Mouse (Mus musculus) gastrocnemius, adult 18-20 months (tissue): ENCODE results near the gene B4galt3. TPM values are rescaled to one million over a fixed set of nuclear protein-coding genes. Genes with fewer than 3 reads are reported as not detected.

Experiments used
- total RNA-seq, 2 experiments: library from RNA; stranded (reverse); gene quantifications; 2 replicates each; pipeline ENCODE4 v1.2.3; 2021

B4galt3 gene
- total RNA-seq, 2 experiments from 2014 or later: 12.0 to 13.0 TPM

Other genes starting within 250 kb of the B4galt3 start
- 1 to 10 TPM; 1.8 to 4.4 TPM for gene Fcgr3, start 205.4 kb upstream of the B4galt3 start, total RNA-seq
- gene Cfap126, start 156.4 kb upstream of the B4galt3 start, total RNA-seq: 1 to 10 TPM; 1.2 to 2.0 TPM
- gene Sdhc, start 119.7 kb upstream of the B4galt3 start, total RNA-seq: 100 to 1,000 TPM; 667 to 772 TPM
- 10 to 100 TPM; 28.7 to 29.5 TPM for gene Mpz, start 119.6 kb upstream of the B4galt3 start, total RNA-seq
- gene Pcp4l1, start 74.1 kb upstream of the B4galt3 start, total RNA-seq: 100 to 1,000 TPM in 1 of 2 experiments, 10 to 100 TPM in 1; 36.1 to 133 TPM
- gene Nr1i3, start 56.4 kb upstream of the B4galt3 start, total RNA-seq: not detected
- 10 to 100 TPM; 47.6 to 51.7 TPM for gene Tomm40l, start 47.8 kb upstream of the B4galt3 start, total RNA-seq
- 1 to 10 TPM in 1 of 2 experiments, not detected in 1; 7.5 TPM for gene Apoa2, start 45.3 kb upstream of the B4galt3 start, total RNA-seq
- gene Fcer1g, start 36.0 kb upstream of the B4galt3 start, total RNA-seq: 1 to 10 TPM; 2.2 to 4.9 TPM
- under 1 TPM; 0.48 to 0.90 TPM for gene Adamts4, start 19.9 kb upstream of the B4galt3 start, total RNA-seq
- 100 to 1,000 TPM; 804 to 821 TPM for gene Ndufs2, start 18.9 kb upstream of the B4galt3 start, total RNA-seq
- 1 to 10 TPM; 7.8 to 7.9 TPM for gene Ppox, start 10.9 kb downstream of the B4galt3 start, total RNA-seq
- 10 to 100 TPM; 15.1 to 19.3 TPM for gene Usp21, start 17.7 kb downstream of the B4galt3 start, total RNA-seq
- gene Ufc1, start 24.7 kb downstream of the B4galt3 start, total RNA-seq: 10 to 100 TPM; 85.7 to 96.8 TPM
- gene Dedd, start 58.8 kb downstream of the B4galt3 start, total RNA-seq: 10 to 100 TPM; 28.1 to 35.8 TPM
- 10 to 100 TPM; 26.0 to 28.9 TPM for gene Nit1, start 75.3 kb downstream of the B4galt3 start, total RNA-seq
- gene Pfdn2, start 75.3 kb downstream of the B4galt3 start, total RNA-seq: 100 to 1,000 TPM; 110 to 128 TPM
- not detected for gene Klhdc9, start 90.5 kb downstream of the B4galt3 start, total RNA-seq
- gene Nectin4, start 99.8 kb downstream of the B4galt3 start, total RNA-seq: not detected
- under 1 TPM; 0.53 to 0.90 TPM for gene Arhgap30, start 118.6 kb downstream of the B4galt3 start, total RNA-seq
- 10 to 100 TPM; 24.7 to 26.1 TPM for gene Usf1, start 141.0 kb downstream of the B4galt3 start, total RNA-seq
- gene Tstd1, start 148.5 kb downstream of the B4galt3 start, total RNA-seq: under 1 TPM; 0.48 to 0.93 TPM
- gene F11r, start 167.2 kb downstream of the B4galt3 start, total RNA-seq: 1 to 10 TPM; 3.7 to 7.0 TPM
- 1 to 10 TPM; 1.3 to 1.4 TPM for gene Alyref2, start 233.2 kb downstream of the B4galt3 start, total RNA-seq